Mouse (Mus musculus) small intestine, adult 2 months (tissue): ENCODE results near the gene Mrgbp.

Experiments
- CTCF ChIP-seq: fragments of 200-500 bp; IDR thresholded peaks from 2 replicates; pipeline ENCODE4 v1.5.1; 2012; ENCODE audit warnings: low read depth, mild to moderate bottlenecking, control low read depth, inconsistent platforms, low read length, moderate library complexity, mixed read lengths; ENCODE audit not compliant: insufficient replicate concordance, insufficient read length; ENCODE audit errors: extremely low read depth
- POLR2A ChIP-seq: fragments of 200-500 bp; IDR thresholded peaks from 2 replicates; pipeline ENCODE4 v1.6.1; 2012; ENCODE audit warnings: low read depth, mild to moderate bottlenecking, control low read depth, inconsistent platforms, low read length, moderate library complexity

- no peak for TF ChIP-seq CTCF
- TF ChIP-seq POLR2A: no peak
Observed at GRCm38 (mm10) chr2:180588736-180589122, 7.6 kb downstream of the Mrgbp start.
